Comparison of ENCODE assay signal across 12 mouse cellular contexts in genomic region chr5:120464321-120464720, GRCm38 (mm10). TPM values are rescaled to one million over a fixed set of nuclear protein-coding genes. Genes with fewer than 3 reads are reported as not detected.
DNase-seq lines count a peak whose midpoint lies in the region; TF ChIP-seq lines count a peak whose summit lies in the region.
"Had no signal": no experiment of that assay in that cellular context is flagged by ENCODE, and none has a peak within 500 bp of the region (broad histone marks: within the 10 kb centered on the region; RNA-seq: fewer than 3 reads in every experiment).

No protein-coding gene starts in this region.

- DNase-seq in kidney, adult 2 months = no peak
- DNase-seq in kidney, postnatal 10 days = no peak
- peak; percentile 56 for DNase-seq in thymus, postnatal 4 days
- no peak for DNase-seq in thymus, postnatal 36 days
- DNase-seq in c-Kit-positive CD71-positive TER-119-positive erythroid progenitor cells, embryonic 14.5 days (ENCODE audit: low spot score) = peak; percentile 25
- no peak for DNase-seq in ovary, postnatal 10 days (ENCODE audit: low spot score)
- no peak for DNase-seq in frontal cortex, postnatal 25 days (ENCODE audit: low spot score in 2 of 2)
- no peak for DNase-seq in heart, postnatal 14 days
- DNase-seq: gastrocnemius, postnatal 14 days; right cerebral cortex, adult 18-20 months had no signal

- H3K4me1 ChIP-seq in kidney, adult 2 months (ENCODE audit: control insufficient read depth, insufficient read depth, low read length) = peaks cover 4% of the 10 kb centered on the region; the same call in 1 of the 2 replicates
- H3K4me1 ChIP-seq: embryonic facial prominence, embryonic 12.5 days had no signal

- WGBS in kidney, adult 2 months = 80% methylated on average over 4 of the region's 4 CpGs

- TF ChIP-seq POLR2A in kidney, adult 2 months (IDR thresholded peaks at IDR 0.05; ENCODE audit: low read depth, low read length) = no peak

- peak; percentile 41 for TF ChIP-seq CTCF in kidney, adult 2 months (conservative IDR thresholded peaks at IDR 0.05; ENCODE audit: insufficient read depth, insufficient read length, low read depth, low read length)

- H3K27ac ChIP-seq in kidney, adult 2 months (ENCODE audit: insufficient read depth, low read depth, low read length) = no peak overlapping the region
- H3K27ac ChIP-seq: embryonic facial prominence, embryonic 12.5 days had no signal

- no peak overlapping the region for H3K4me3 ChIP-seq in kidney, adult 2 months (ENCODE audit: insufficient read depth, low read depth, low read length)
- H3K4me3 ChIP-seq: embryonic facial prominence, embryonic 12.5 days had no signal

- H3K36me3 ChIP-seq in kidney, adult 2 months (ENCODE audit: control insufficient read depth, insufficient read depth, low read length) = no peaks in the 10 kb centered on the region
- H3K36me3 ChIP-seq: embryonic facial prominence, embryonic 12.5 days had no signal

- intact Hi-C loops in heart, postnatal 14 days (cut with DNase I) = no loop called here

- H3K27me3 ChIP-seq in kidney, adult 2 months (replicated peaks; ENCODE audit: control insufficient read depth, insufficient read depth, low read length) = no peaks in the 10 kb centered on the region; the same call in 1 of the 2 replicates

RNA-seq across cellular contexts. Expression of gene Sdsl, which starts 8.3 kb away (rescaled TPM):
- 9.9 and 10.0 TPM in 2 replicates for polyA plus RNA-seq in kidney, adult 2 months (2012; rRNA removed)
- 10 to 100 TPM in 1 of 2 experiments, 1 to 10 TPM in 1; 8.7 to 10.9 TPM for total RNA-seq in heart, postnatal 14 days (2021)

RNA-seq across cellular contexts. Expression of gene Sds, which starts 12.0 kb away (rescaled TPM):
- polyA plus RNA-seq in kidney, adult 2 months (2012; rRNA removed) = not detected in 2 replicates
- total RNA-seq in heart, postnatal 14 days (2021) = not detected
- total RNA-seq: adrenal gland, postnatal 25 days; gastrocnemius, postnatal 14 days had no signal
- polyA plus RNA-seq: embryonic facial prominence, embryonic 12.5 days had no signal

RNA-seq across cellular contexts. Expression of gene Lhx5, which starts 32.8 kb away (rescaled TPM):
- not detected in 2 replicates for polyA plus RNA-seq in kidney, adult 2 months (2012; rRNA removed)
- not detected for total RNA-seq in heart, postnatal 14 days (2021)
- total RNA-seq: adrenal gland, postnatal 25 days; gastrocnemius, postnatal 14 days had no signal

RNA-seq across cellular contexts. Expression of gene Plbd2, which starts 39.1 kb away (rescaled TPM):
- 48.1 and 49.3 TPM in 2 replicates for polyA plus RNA-seq in kidney, adult 2 months (2012; rRNA removed)
- total RNA-seq in heart, postnatal 14 days (2021) = 10 to 100 TPM; 37.5 to 42.2 TPM

RNA-seq across cellular contexts. Expression of gene Slc8b1, which starts 46.6 kb away (rescaled TPM):
- polyA plus RNA-seq in kidney, adult 2 months (2012; rRNA removed) = 23.0 and 25.8 TPM in 2 replicates
- 10 to 100 TPM in 1 of 2 experiments, 1 to 10 TPM in 1; 8.7 to 16.4 TPM for total RNA-seq in heart, postnatal 14 days (2021)

Comparison
In these comparisons a context has a peak if more than half of its experiments do, and no peak if none do; other contexts are left out.
1. DNase-seq: peak in thymus, postnatal 4 days (single experiment) and c-Kit-positive CD71-positive TER-119-positive erythroid progenitor cells, embryonic 14.5 days (single experiment); none in kidney, adult 2 months (single experiment), kidney, postnatal 10 days (single experiment), thymus, postnatal 36 days (0 of 2), ovary, postnatal 10 days (single experiment), frontal cortex, postnatal 25 days (0 of 2) and heart, postnatal 14 days (0 of 2).